Mouse (Mus musculus) spleen, adult 12 weeks (tissue): ENCODE results near the gene Diras2.
"Not testable (repeated sequence)": the region's sequence is repeated elsewhere in the genome, so short reads cannot be mapped to it uniquely, and the experiment has no call there.

Source experiments
- DNase-seq: peaks from one replicate; pipeline ENCODE4 v3.0.0; 2022; ENCODE audit warnings: low spot score

Diras2 gene

DNA sequence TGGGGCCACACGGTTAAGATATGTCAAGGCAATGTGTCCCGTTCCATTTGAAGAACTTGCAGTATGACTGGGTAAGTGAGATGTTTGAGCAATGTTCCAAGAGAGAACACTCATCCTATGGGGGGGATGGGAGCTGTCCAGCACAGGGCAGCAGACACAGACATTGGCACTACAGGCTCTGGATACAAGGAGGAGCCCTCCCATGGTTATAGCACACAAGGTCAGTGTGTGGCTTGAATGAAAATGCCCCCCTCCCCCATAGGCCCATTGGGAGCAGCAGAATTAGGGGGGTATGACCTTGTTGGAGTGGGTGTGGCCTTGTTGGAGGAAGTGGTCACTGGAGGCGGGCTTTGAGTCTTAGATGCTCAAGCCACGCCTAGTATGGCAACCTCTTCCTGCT, 12.7 kb downstream of the Diras2 start:
- no peak for DNase-seq

DNA sequence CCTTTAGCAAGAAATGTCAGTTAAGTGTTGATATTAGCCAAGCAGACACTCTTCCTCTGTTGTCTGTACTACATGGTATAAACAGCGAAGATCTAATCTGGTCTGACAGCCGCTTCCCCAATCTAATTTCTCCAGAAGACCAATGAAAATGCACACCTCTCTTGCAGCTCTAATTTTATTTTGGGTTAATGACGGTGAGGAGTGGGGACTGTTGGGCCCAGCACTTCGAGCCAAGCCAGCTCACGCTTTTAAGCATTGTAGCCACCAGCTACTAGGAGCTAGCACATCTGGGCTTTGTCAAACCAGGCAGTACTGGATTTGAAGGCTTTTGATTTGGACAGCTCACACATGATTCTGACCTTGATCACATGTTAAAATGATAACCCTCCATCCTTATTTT, 14.1 kb downstream of the Diras2 start:
- no peak for DNase-seq

DNA sequence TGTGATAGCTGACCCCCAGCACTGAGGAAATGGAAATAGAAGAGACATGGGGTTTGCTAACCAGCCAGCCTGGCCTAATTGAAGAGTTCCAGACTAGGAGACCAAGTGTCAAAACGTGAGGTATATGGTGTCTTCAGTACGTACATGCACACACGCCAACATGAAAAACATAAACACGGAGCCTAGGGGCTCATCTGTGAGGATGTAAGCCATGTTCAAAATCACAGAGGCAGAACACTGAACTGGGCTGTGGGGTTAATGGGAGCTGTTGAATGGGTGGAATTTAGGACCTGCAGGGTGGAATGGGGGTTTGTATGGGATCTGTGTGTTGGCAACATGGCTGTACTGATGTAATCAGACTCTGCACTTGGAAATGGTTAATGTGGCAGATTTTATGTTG, 14.5 kb downstream of the Diras2 start:
- DNase-seq: no peak

DNA sequence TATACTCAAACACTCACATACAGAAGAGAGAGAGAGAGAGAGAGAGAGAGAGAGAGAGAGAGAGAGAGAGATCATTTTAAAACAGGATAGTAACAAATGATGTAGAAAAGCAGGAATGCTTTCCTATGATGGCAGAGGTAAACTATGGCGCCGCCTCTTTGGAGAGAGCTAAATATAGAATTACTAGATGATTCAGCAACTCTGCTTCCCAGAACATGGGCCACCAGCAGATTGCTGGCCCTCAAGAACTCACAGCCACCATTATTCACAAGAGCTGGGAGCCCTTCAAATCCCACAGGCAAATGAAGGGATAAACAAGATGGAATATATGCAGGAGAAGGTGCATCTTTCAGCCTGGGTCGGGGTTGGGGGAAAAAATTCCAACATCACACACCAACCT, 15.0 kb downstream of the Diras2 start:
- no peak for DNase-seq

DNA sequence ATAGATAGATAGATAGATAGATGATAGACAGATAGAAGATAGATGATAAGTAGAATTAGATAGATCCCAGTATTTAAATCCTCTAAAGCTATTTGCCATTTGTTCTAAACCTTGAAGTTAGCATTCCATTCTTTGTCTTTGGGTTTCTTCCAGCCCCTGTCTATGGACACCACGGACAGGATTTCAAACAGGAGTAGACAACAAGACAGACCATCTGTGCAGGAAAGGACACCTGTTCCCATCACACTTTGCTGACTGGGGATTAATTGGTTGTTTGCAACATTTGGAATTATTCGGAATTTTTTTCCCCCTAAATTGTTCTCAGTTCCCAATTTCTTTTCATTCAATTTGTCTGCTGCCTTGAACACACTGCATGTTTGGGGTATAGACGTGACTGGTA, 17.5 kb downstream of the Diras2 start:
- DNase-seq: no peak

DNA sequence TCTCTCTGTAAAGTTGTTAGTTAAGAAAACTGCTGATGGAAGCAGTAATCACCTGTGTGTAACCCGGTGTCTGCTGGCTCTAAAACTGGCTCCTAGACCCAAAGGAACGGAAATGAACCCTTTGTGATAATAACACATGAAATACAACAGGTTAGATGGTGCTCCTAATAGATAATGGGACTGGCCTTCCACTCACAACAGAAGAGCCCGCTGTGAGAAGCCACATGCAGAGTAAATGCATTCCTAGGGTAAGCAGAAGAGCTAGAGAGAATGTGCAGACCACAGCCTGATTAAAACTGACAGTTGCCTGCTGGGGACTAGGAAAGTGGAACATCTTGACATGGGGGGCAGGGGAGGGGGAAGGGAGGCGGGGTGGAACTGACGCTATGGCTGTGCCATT, 18.7 kb downstream of the Diras2 start:
- DNase-seq: no peak

DNA sequence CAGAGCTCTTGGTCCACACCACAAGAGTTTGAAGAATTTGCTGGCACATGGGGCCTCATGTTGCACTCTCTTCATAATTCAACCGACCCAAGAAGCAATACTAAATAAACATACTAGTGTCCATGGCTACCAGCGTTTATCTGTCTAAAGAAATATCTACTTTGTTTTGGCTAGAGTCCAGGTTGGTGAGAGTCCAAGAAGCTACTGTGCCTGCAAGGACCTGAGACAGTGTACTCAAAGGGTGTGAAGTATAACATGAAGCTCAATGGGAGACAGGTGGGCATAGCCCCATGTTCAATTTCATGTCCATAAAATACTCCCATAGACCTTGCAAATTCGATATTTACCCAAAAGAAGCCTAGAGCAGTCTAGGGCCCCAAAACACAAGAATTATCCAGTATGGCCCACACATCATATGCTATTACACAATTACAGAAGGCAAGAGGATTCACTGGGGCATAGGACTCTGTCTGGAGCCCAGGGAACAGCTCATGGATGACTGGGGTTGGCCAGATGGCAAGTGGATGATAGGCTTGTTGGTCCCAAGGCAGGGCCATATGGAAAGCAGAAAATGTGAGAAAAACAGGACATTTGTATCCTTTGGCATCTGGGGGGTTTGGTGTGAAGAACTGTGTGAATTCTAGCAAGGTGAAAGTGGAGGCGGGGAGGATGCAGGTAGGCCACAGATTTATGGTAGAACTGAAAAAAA, 20.8 kb downstream of the Diras2 start:
- no peak for DNase-seq

DNA sequence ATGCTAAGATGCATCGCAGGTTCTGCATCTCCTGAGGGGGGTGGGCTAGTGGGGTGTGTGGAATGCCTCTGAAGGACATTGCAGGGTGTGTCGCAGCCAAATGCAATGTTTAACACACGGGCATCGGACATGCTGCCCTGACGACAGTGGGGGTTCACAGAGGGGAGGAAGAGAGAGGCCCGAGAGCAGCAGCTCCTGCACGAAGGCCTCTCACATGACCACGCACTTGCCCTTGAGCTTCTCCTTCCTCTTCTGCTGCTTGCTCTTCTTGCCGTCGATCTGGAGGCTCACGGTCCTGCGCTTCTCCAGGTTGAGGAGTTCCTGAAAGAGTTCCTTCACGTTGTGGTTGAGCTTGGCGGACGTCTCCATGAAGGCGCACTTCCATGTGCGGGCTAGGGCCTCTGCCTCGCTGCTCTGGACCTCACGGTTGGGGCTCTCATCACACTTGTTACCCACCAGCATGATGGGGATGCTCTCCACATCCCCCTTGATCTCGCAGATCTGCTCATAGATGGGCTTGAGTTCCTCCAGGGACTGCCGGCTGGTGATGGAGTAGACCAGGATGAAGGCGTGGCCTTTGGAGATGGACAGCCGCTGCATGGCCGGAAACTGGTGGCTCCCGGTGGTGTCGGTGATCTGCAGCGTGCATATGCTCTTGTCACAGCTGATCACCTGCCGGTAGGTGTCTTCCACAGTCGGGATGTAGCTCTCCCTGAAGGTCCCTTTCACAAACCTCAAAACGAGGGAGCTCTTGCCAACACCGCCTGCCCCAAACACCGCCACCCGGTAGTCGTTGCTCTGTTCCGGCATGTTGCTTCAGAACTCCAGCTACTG, 23.4 kb downstream of the Diras2 start:
- DNase-seq: no peak

DNA sequence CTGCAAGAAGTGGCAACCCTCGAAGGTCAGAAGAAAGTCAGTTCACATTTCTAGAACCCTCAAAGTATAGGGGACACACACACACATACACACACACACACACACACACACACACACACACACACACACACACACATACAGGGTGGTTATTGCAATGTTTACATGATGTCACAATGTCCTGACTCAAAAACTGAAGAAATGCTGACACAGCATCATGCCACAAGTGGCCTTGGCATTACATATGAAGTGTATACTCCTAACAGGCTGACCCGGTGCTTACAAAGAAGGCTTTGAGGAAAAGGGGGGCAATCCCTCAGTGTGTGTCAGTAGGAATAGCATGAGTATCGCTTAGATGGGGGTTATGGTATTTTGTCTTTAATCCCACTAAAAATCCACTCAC, 24.3 kb downstream of the Diras2 start:
- not testable (repeated sequence) for DNase-seq

DNA sequence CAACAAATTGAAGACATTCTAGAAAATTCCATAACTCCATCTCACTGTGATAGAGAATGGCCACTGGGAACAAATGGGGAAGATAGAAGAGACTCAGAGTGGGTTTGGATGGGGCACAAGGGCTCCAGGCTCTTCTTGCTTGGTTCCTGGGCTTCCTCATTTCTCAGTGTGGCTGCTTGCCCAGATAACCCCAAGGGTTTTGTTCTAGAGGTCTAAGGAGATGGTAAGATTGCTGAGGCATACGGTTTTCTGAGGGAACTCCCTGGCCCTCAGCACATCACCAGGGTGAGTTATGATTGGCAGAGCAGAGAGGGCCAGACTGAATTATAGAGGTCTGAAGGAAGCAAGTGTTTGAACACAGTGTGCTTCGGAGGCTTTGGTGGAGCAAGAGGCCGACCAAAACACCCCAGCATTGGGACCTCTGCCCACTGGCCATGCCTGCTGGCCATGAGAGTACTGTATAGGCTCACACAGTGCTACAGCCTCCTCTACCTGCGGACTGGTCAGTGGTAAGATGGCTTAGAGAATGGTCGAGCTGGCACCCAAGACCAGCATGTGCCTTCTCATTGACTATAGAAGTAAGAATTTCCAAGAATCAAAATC, 25.3 kb downstream of the Diras2 start:
- not testable (repeated sequence) for DNase-seq

DNA sequence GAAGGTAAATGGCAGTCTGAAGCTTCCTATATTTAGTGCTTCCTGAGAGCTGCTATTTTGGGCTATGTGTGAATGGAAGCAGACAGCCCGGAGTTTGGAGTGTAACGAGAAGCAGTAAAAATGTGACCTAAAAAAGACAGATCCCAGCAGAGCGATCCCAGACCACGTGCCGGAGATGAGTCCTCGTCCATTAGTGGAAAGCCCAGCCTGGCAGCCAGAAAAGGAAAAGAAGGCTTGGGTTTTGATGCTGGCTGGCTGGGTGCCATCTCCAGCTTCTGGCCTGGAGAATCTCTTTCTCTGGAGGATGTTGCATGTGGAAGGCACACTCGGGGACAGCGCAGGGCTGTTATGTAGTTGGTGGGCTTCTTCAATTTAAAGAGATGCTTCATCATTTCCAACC, 29.4 kb downstream of the Diras2 start:
- DNase-seq: no peak

DNA sequence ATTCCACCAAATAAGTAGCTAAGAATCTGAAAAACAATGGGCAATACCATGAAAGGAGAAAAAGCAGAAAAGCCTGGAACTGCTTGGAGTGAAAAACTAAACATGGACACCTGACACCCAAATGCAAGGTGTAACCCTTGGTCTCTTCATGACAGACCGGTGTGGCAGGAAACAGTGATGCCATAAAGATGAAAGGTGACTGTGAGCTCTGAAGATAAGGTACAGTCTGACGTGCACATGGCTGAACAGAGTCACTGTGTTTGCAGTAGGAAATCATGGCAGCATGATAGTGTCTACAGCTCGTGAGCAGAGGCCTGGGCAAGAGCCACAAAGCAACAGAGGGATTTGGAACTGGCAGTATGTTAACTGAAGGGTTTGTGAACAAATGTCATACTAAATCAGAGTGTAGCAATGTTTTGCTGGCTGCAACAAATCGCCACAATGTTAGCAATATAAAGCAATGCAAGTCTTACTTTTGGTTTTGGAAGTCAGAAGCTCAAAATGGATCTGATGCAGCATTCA, 34.0 kb downstream of the Diras2 start:
- no peak for DNase-seq

DNA sequence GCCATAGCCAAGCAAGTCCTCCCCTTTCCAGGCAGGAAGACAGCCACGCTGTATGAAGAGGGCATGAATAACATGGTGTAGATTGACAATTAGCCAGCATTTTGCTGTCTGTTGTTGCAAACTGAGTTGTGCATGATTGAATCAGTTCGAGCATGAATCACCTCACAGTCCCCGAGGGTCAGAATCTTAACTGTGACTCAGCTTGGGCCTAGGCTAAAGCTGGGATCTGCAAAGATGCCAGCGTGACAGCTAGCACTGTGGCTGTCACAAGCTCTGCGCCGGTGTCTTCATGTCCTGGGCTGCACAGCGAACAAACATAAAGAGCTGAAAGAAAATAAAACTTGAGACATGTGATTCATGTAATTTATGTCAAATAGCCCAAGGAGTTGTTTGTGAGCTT, 42.3 kb downstream of the Diras2 start:
- no peak for DNase-seq

DNA sequence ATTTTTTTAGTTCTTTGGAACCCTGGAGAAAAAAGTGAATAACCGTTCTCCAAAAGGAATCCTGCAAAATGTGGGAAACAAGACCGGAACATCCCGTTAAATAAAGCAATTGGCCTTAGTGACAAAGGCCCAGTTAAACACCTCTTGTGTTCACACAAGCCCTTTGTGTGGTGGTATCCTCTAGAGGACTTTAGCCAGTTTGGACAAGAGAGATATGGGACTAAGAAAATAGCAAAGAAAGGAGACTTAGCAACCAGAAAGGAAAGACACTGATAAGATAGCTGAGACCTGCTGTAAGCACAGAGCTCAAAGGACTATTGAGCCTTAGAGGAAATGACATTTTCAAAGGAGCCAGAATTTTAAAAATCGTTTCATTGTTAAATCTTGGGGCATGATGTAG, 47.0 kb downstream of the Diras2 start:
- no peak for DNase-seq

DNA sequence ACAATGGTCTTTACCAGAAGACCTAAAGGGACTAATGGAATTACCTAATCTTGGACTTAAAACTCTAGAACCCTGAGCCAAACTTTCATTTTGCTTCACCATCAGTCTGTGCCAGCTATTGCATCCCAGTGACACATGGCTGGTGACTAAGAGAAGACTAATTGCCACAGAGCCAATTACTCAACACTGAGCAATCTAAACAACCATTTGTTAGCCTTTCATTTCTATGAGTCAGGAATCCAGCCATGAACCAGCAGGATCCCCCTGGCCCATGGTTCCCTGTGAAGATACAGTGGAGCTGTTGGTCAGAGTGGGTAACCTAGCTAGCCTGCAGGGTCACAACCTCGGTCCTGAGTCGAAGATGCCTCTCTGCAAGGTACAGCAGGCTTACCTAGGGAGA, 49.3 kb downstream of the Diras2 start:
- no peak for DNase-seq

DNA sequence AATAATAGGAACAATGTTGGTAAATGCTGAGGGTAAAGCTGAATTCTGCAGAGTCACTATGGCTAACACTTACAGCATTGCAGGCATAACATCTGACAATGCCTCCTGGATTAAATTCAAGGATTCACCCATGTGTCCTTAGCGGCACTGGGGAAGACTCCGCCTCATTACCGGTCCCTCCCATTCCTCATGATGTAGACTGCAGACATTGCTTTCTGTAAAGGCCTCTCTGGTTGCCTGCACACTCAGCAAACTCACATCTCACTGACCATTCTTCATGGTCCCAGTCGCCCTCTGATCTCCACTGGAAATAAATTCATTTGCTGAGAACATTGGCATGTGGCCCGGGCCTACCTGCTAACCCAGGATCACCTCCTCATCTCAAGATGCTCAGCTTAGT, 51.9 kb downstream of the Diras2 start:
- DNase-seq: no peak

DNA sequence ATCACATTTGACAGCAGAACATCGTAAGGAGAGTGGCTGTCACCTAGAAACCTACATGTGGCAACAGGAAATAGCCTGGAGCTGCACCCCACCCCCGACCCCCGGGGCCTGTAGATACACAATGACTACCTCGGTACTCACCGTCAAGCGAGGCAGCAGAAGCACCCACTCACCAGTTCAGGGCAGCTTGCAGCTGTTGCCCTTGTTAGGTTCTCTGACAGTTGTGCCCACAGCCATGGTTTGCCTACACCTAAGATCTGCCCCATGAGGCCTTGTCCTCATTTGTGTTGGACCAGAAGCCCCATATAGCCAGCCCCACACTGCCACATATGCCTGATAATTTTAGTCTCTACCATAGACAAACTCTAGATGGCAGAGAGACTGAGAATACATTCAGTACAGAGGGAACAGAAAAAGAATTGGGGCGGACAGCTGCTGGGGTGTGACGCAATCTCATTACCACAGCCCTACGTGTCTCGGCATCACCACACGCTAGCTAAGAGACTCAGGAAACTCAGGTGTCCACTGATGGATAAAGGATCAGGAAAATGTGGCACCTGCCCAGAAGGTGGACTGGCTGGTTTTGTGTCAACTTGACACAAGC, 54.0 kb downstream of the Diras2 start:
- no peak for DNase-seq

DNA sequence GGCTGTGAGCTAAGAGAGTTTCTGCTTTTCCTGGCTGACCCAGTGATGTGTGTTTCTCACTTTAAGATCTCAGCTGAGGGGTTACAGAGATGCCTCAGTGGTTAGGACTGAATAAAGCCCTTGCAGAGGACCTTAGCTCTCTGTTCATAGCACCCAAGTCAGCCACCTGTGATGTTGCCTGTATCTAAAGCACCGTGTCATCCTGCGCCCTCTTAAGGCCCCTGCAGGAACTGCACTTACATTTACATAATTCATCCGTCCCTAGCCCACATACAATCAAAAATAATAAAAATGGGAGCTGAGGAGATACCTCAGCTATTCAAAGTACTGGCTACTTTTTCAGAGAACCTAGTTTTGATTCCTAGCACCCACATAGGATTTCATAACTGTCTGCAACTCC, 54.9 kb downstream of the Diras2 start:
- no peak for DNase-seq

DNA sequence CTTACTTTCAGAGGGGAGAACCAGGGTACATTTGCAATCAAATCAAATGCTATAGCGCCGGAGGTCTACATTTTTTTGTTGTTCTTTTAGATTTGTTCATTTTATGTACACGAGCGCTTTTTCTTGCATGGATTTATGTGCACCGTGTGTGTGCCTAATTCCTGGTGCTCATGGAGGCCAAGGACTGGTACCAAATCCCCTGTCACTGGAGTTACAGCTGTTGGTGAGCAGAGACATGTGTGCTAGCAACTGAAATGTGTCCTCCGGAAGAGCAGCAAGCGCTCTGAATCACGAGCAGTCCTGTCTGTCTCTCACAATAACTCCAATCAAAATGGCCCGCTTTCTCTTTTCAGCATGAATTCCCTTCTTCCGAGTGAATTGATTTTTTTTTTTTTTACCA, 55.8 kb downstream of the Diras2 start:
- no peak for DNase-seq

DNA sequence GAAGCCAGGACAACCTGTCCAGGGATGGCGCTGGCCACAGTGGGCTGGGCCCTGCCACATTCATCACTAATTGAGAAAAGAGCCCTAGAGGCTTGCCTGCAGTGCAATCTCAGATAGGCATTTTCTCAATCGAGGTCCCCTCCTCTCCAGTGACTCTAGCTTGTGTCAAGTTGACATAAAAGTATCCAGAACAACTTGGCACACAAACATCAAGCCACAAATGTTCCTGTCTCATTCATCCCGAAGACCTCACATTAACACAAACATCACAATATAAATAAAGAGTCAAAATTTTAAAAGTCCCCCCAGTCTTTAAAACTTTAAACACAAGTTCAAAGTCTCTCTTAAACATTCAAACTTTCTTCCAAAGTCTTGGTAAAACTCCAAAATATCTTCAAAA, 56.3 kb downstream of the Diras2 start:
- no peak for DNase-seq

DNA sequence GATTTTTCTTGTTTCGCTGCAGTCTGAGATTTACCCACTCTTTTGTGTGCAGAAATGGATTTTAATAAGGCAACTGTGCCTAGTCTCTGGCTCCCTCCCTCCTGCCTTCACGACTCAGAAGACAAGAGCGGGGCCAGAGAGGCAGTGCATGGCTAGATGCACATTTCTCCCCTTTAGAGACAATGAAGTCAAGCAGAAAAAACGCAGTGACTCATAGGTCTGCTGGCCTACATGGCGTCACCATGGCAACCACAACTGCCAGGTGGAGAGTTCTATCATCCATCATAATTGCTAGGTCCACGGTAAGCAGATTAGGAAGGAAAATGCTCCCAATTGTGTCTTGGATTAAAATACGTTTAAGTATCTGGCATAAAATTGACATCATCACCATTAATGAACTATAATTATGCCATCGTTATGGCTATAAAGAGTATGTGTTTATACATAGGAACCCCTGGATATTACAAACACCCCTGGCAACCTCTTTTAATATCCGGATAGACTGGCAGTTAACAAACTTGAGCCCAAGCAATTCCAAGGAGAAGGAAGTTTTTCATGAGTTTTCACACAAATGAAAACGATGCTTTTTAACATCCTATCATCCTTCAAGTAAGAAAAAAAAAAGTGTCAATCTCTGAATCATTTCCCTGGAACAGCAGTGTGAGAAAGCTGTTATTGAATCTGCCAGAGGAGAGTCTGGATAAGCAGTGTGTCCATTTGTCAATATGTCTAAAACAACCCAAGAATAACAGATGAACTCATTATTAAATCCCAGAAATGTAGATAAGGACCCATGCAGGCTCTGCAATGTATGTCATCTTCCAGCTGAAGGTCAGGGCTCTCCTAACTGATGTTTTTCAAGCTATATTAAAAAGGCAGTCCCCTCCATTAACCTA, 61.0 kb downstream of the Diras2 start:
- DNase-seq: no peak

DNA sequence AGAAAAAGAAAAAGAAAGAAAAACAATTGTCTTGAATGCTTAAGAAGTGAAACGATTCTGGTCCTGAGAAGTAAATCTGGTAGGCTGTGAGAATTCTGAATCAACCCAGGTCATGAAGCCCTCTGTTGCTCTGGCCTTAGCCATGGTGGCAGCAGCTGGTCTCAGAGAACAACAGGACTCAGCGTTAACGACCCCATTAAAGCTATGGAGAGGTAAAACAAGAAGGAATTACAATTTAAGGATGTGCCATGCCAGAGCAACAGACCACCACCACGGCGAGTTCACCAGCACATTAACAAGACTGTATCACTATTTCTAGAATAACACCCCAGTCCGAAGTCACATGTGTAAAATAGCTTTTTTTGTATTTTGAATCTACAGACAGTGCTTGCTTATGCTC, 65.9 kb downstream of the Diras2 start:
- no peak for DNase-seq
